Mouse (Mus musculus) lung, postnatal 0 days (tissue): ENCODE data around the gene B230217C12Rik.

Experiments used
- CTCF ChIP-seq: IDR thresholded peaks from 2 replicates; pipeline ENCODE4 v1.5.1; 2016; ENCODE audit warnings: antibody characterized with exemption, mild to moderate bottlenecking
- EP300 ChIP-seq: IDR thresholded peaks from 2 replicates; pipeline ENCODE4 v1.6.1; 2016; ENCODE audit warnings: antibody characterized with exemption, mild to moderate bottlenecking, control low read depth

DNA sequence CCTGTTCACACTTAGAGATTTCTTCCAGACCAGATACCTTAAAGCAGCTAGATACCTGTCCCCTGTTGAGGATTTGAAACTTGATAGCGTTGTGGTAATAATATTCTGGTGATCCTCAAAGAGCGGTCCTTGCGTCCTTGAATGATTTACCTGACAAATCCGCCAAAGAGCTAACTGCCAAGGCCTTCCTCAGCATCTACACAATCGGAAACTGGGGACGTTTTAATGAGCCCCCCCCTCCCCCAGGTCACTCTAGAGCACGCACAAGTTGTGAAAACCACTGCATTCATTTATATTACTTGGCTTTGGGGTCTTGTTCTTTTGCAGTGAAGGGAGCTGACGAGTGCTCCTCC is 42.5 kb upstream of the B230217C12Rik start:
- TF ChIP-seq CTCF (no peak), EP300 (no peak)
